Mouse (Mus musculus) thymus, adult 2 months (tissue): ENCODE measurements around the gene Tas2r134.

Experiments
- CTCF ChIP-seq: fragments of 200-500 bp; IDR thresholded peaks from 2 replicates; pipeline ENCODE4 v1.5.1; 2012; ENCODE audit warnings: mild to moderate bottlenecking, control low read depth, low read length, moderate library complexity, borderline replicate concordance; ENCODE audit not compliant: control insufficient read depth, poor library complexity, insufficient read depth; ENCODE audit errors: extremely low read depth
- POLR2A ChIP-seq: fragments of 200-500 bp; IDR thresholded peaks from 2 replicates; pipeline ENCODE4 v1.6.1; 2012; ENCODE audit warnings: mild to moderate bottlenecking, low read length, control low read depth, moderate library complexity; ENCODE audit not compliant: control insufficient read depth, poor library complexity, insufficient read depth; ENCODE audit errors: extremely low read depth

DNA sequence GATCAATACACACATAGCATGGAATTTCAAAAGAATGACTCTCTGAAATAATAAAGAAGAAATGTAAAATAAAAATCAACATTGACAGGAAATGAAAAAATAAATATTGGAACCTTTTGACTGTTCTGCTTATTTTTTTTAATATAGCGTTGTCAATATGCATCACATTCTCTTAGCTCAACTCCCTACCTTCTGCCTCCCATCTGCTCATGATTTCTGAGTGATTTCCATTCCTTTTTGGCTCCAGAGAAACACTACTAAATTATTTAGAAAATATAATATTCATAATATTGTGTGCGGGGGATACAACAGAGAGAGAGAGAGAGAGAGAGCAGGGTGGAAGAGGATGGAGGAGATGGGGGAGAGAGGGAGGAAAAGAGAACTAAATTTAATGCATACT lies 5.4 kb upstream of the Tas2r134 start:
- TF ChIP-seq CTCF (no peak), POLR2A (no peak)
